Mouse (Mus musculus) embryonic fibroblast, embryonic 13.5 days (primary cell): Measurements from ENCODE around the gene D17H6S53E.

ENCODE experiments used
- CTCF ChIP-seq: IDR thresholded peaks from 2 replicates; pipeline ENCODE4 v1.5.1; 2011; ENCODE audit warnings: mild to moderate bottlenecking, control low read depth, low read length, moderate library complexity, borderline replicate concordance; ENCODE audit not compliant: insufficient read depth
- POLR2A ChIP-seq: IDR thresholded peaks from 2 replicates; pipeline ENCODE4 v1.6.1; 2011; ENCODE audit warnings: low read depth, mild to moderate bottlenecking, control low read depth, low read length, moderate library complexity

DNA sequence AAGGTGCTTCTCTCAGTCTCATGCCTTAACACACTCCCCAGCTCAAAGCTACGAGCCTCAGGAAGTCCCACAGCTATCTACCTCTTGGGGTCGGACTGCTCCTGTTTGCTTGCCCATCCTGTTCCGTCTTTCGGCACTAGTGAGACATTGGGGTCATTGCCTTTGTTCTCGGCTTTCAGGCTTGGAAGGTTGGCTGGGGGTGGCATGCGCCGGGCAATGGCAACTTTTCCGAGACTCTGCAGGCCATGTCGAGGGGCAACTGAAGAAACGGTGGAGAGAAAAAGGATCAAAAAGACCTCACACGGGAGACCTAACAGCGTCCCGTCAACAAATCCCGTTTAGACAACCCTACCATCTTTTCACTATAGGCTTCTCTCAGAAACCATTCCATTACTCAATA lies 35.9 kb downstream of the D17H6S53E start:
- TF ChIP-seq CTCF (no peak), POLR2A (no peak)
